Mouse (Mus musculus) kidney, embryonic 14.5 days (tissue): ENCODE measurements around the gene Trank1. TPM values are rescaled to one million over a fixed set of nuclear protein-coding genes. Genes with fewer than 3 reads are reported as not detected.

Source experiments
- ATAC-seq: fragments of 200-750 bp; cut with Nextera tagmentation; 2 replicates; pipeline ENCODE4 v1.8.0; 2017; ENCODE audit warnings: moderate number of reproducible peaks, mild to moderate bottlenecking, moderate TSS enrichment, moderate library complexity; ENCODE audit not compliant: low FRiP score, low TSS enrichment
- H3K27ac ChIP-seq: fragments of 300-500 bp; sonication (generic); 2 replicates; pipeline ENCODE4 v1.5.1; 2014; ENCODE audit warnings: low read depth, mild to moderate bottlenecking, low read length, moderate library complexity, mixed read lengths
- H3K27me3 ChIP-seq: fragments of 300-500 bp; sonication (generic); 2 replicates; pipeline ENCODE4 v1.6.1; 2014; ENCODE audit warnings: mild to moderate bottlenecking, low read length; ENCODE audit not compliant: control insufficient read depth, insufficient read depth
- H3K36me3 ChIP-seq: fragments of 300-500 bp; sonication (generic); 2 replicates; pipeline ENCODE4 v1.6.1; 2014; ENCODE audit warnings: low read length, mixed read lengths; ENCODE audit not compliant: control insufficient read depth, insufficient read depth
- H3K4me1 ChIP-seq: fragments of 300-500 bp; sonication (generic); 2 replicates; pipeline ENCODE4 v1.6.1; 2014; ENCODE audit warnings: low read length, mixed read lengths; ENCODE audit not compliant: control insufficient read depth, insufficient read depth
- H3K4me2 ChIP-seq: fragments of 300-500 bp; sonication (generic); replicated peaks from 2 replicates; pipeline ENCODE4 v1.6.1; 2014; ENCODE audit warnings: low read depth, mild to moderate bottlenecking, low read length
- H3K4me3 ChIP-seq: fragments of 300-500 bp; sonication (generic); 2 replicates; pipeline ENCODE4 v1.5.1; 2014; ENCODE audit warnings: mild to moderate bottlenecking, low read length
- H3K9ac ChIP-seq: fragments of 300-500 bp; sonication (generic); 2 replicates; pipeline ENCODE4 v1.6.1; 2014; ENCODE audit warnings: low read depth, mild to moderate bottlenecking, low read length, moderate library complexity
- H3K9me3 ChIP-seq: fragments of 300-500 bp; sonication (generic); 2 replicates; pipeline ENCODE4 v1.6.1; 2016; ENCODE audit warnings: low read length; ENCODE audit not compliant: control insufficient read depth
- WGBS: fragments of 180-500 bp; shearing (Covaris S2); extraction: QIAGEN DNeasy Blood & Tissue Kit; methylation state at CpG from one replicate; pipeline ENCODE4 v1.1.7; 2014; 5-methylcytosine and 5-hydroxymethylcytosine counted together
- polyA plus RNA-seq: library from polyadenylated mRNA; unstranded; fragments of >200 nt; fragmentation: Nextera tagmentation; extraction: Ambion mirVana; gene quantifications from 2 replicates; pipeline ENCODE4 v1.2.1, GENCODE M21; 2014

Gene Trank1
- polyA plus RNA-seq, 1 experiment from 2014 or later = 0.31 TPM

- no peak overlapping the region for H3K27ac ChIP-seq
- H3K27me3 ChIP-seq = no peaks in the 10 kb centered on the region
- no peak overlapping the region for H3K4me3 ChIP-seq
- no peaks in the 10 kb centered on the region for H3K9me3 ChIP-seq
- 94% methylated on average over 6 of the region's 6 CpGs for WGBS
- ATAC-seq = no peak
- no peak overlapping the region for H3K9ac ChIP-seq
- 0 out of 2 replicates have a peak, but pooled peaks cover 8% of the 10 kb centered on the region for H3K4me1 ChIP-seq
- no peaks in the 10 kb centered on the region for H3K36me3 ChIP-seq
- H3K4me2 ChIP-seq = no peak overlapping the region
These were observed 70.9 kb downstream of the Trank1 start for GRCm38 (mm10) chr9:111382469-111382868.

GRCm38 (mm10) chr9:111383046-111383445 lies 71.5 kb downstream of the Trank1 start:
- 88% methylated on average over 3 of the region's 3 CpGs for WGBS
- Histone ChIP-seq H3K27ac (no peak overlapping the region), H3K27me3 (no peaks in the 10 kb centered on the region), H3K9ac (no peak overlapping the region), H3K4me1 (0 out of 2 replicates have a peak, but pooled peaks cover 2% of the 10 kb centered on the region), H3K4me2 (no peak overlapping the region), H3K36me3 (no peaks in the 10 kb centered on the region), H3K9me3 (no peaks in the 10 kb centered on the region), H3K4me3 (no peak overlapping the region)
- ATAC-seq = no peak

GRCm38 (mm10) chr9:111383756-111384155 lies 72.2 kb downstream of the Trank1 start:
- Histone ChIP-seq H3K36me3 (no peaks in the 10 kb centered on the region), H3K9me3 (no peaks in the 10 kb centered on the region), H3K27ac (no peak overlapping the region), H3K4me2 (no peak overlapping the region), H3K4me3 (no peak overlapping the region), H3K9ac (no peak overlapping the region), H3K4me1 (0 out of 2 replicates have a peak, but pooled peaks cover 2% of the 10 kb centered on the region), H3K27me3 (no peaks in the 10 kb centered on the region)
- ATAC-seq = no peak
- 71% methylated on average over 3 of the region's 3 CpGs for WGBS

GRCm38 (mm10) chr9:111385526-111386491 lies 74.3 kb downstream of the Trank1 start:
- WGBS = 87% methylated on average over 5 of the region's 5 CpGs
- Histone ChIP-seq H3K27ac (no peak overlapping the region), H3K4me1 (0 out of 2 replicates have a peak, but pooled peaks cover 2% of the 10 kb centered on the region), H3K4me2 (no peak overlapping the region), H3K4me3 (no peak overlapping the region), H3K36me3 (no peaks in the 10 kb centered on the region), H3K9me3 (no peaks in the 10 kb centered on the region), H3K27me3 (no peaks in the 10 kb centered on the region), H3K9ac (no peak overlapping the region)
- ATAC-seq = no peak

- 0 out of 2 replicates have a peak, but pooled peaks have one; percentile 55 for ATAC-seq
- no peak overlapping the region for H3K27ac ChIP-seq
- H3K4me3 ChIP-seq = no peak overlapping the region
- 62% methylated on average over 2 of the region's 2 CpGs for WGBS
- H3K4me1 ChIP-seq = 0 out of 2 replicates have a peak, but pooled peaks cover 2% of the 10 kb centered on the region
- H3K9ac ChIP-seq = no peak overlapping the region
- no peak overlapping the region for H3K4me2 ChIP-seq
- no peaks in the 10 kb centered on the region for H3K9me3 ChIP-seq
- H3K27me3 ChIP-seq = no peaks in the 10 kb centered on the region
- no peaks in the 10 kb centered on the region for H3K36me3 ChIP-seq
These were observed 75.0 kb downstream of the Trank1 start for GRCm38 (mm10) chr9:111386569-111386968.

- ATAC-seq = no peak
- H3K4me2 ChIP-seq = no peak overlapping the region
These were observed 76.0 kb downstream of the Trank1 start for GRCm38 (mm10) chr9:111387576-111387975.

GRCm38 (mm10) chr9:111390016-111390415 lies 78.5 kb downstream of the Trank1 start:
- WGBS = 85% methylated on average over 9 of the region's 9 CpGs
- Histone ChIP-seq H3K4me2 (no peak overlapping the region), H3K9ac (no peak overlapping the region), H3K36me3 (no peaks in the 10 kb centered on the region), H3K9me3 (no peaks in the 10 kb centered on the region), H3K27ac (no peak overlapping the region), H3K4me1 (0 out of 2 replicates have a peak, but pooled peaks cover 2% of the 10 kb centered on the region), H3K4me3 (no peak overlapping the region), H3K27me3 (no peaks in the 10 kb centered on the region)
- no peak for ATAC-seq

More at GRCm38 (mm10) chr9:111387576-111387975, 76.0 kb downstream of the Trank1 start:
- Histone ChIP-seq H3K9me3 (no peaks in the 10 kb centered on the region), H3K4me1 (0 out of 2 replicates have a peak, but pooled peaks cover 2% of the 10 kb centered on the region), H3K27me3 (no peaks in the 10 kb centered on the region), H3K4me3 (no peak overlapping the region), H3K27ac (no peak overlapping the region), H3K36me3 (no peaks in the 10 kb centered on the region), H3K9ac (no peak overlapping the region)
- 79% methylated on average over 4 of the region's 4 CpGs for WGBS

- H3K27ac ChIP-seq = no peak overlapping the region
- H3K4me3 ChIP-seq = no peak overlapping the region
- WGBS = 81% methylated on average over 8 of the region's 8 CpGs
- no peaks in the 10 kb centered on the region for H3K4me1 ChIP-seq
- H3K36me3 ChIP-seq = no peaks in the 10 kb centered on the region
- H3K9me3 ChIP-seq = no peaks in the 10 kb centered on the region
- no peak for ATAC-seq
- no peaks in the 10 kb centered on the region for H3K27me3 ChIP-seq
- no peak overlapping the region for H3K4me2 ChIP-seq
- no peak overlapping the region for H3K9ac ChIP-seq
These were observed 79.5 kb downstream of the Trank1 start for GRCm38 (mm10) chr9:111391036-111391435.

- no peaks in the 10 kb centered on the region for H3K9me3 ChIP-seq
- WGBS = 87% methylated on average over 18 of the region's 18 CpGs
These were observed 80.4 kb downstream of the Trank1 start for GRCm38 (mm10) chr9:111391926-111392442.

More at GRCm38 (mm10) chr9:111391926-111392442, 80.4 kb downstream of the Trank1 start:
- no peak overlapping the region for H3K4me2 ChIP-seq
- ATAC-seq = no peak
- no peaks in the 10 kb centered on the region for H3K27me3 ChIP-seq
- no peaks in the 10 kb centered on the region for H3K4me1 ChIP-seq
- H3K27ac ChIP-seq = no peak overlapping the region
- no peak overlapping the region for H3K9ac ChIP-seq
- no peak overlapping the region for H3K4me3 ChIP-seq
- no peaks in the 10 kb centered on the region for H3K36me3 ChIP-seq
